Mouse (Mus musculus): ENCODE data around the gene Mrps2. TPM values are rescaled to one million over a fixed set of nuclear protein-coding genes. Genes with fewer than 3 reads are reported as not detected.

Mrps2 gene
- polyA plus RNA-seq, 1 experiment from 2014 or later: 73.0 TPM

Other genes starting within 250 kb of the Mrps2 start
- gene Ppp1r26, start 21.3 kb upstream of the Mrps2 start, polyA plus RNA-seq (2014; fragmentation: Nextera tagmentation; extraction: Ambion mirVana): 3.0 and 6.2 TPM in 2 replicates
- 0.37 and 0.53 TPM in 2 replicates for gene 1700007K13Rik, start 1.7 kb upstream of the Mrps2 start, polyA plus RNA-seq (2014; fragmentation: Nextera tagmentation; extraction: Ambion mirVana)
- 2.7 and 3.5 TPM in 2 replicates for gene Gbgt1, start 28.8 kb downstream of the Mrps2 start, polyA plus RNA-seq (2014; fragmentation: Nextera tagmentation; extraction: Ambion mirVana)
- gene Gm10134, start 38.0 kb downstream of the Mrps2 start, polyA plus RNA-seq (2014; fragmentation: Nextera tagmentation; extraction: Ambion mirVana): 2.7 and 9.9 TPM in 2 replicates
- 23.7 and 26.6 TPM in 2 replicates for gene Ralgds, start 45.1 kb downstream of the Mrps2 start, polyA plus RNA-seq (2014; fragmentation: Nextera tagmentation; extraction: Ambion mirVana)
- gene Cel, start 95.3 kb downstream of the Mrps2 start, polyA plus RNA-seq (2014; fragmentation: Nextera tagmentation; extraction: Ambion mirVana): not detected in 2 replicates
- 31.1 and 35.8 TPM in 2 replicates for gene Gtf3c5, start 115.7 kb downstream of the Mrps2 start, polyA plus RNA-seq (2014; fragmentation: Nextera tagmentation; extraction: Ambion mirVana)
- 0.45 and 0.49 TPM in 2 replicates for gene Gfi1b, start 153.9 kb downstream of the Mrps2 start, polyA plus RNA-seq (2014; fragmentation: Nextera tagmentation; extraction: Ambion mirVana)
- 14.8 and 22.2 TPM in 2 replicates for gene Tsc1, start 173.2 kb downstream of the Mrps2 start, polyA plus RNA-seq (2014; fragmentation: Nextera tagmentation; extraction: Ambion mirVana)
- gene Spaca9, start 231.7 kb downstream of the Mrps2 start, polyA plus RNA-seq (2014; fragmentation: Nextera tagmentation; extraction: Ambion mirVana): 4.0 and 4.9 TPM in 2 replicates
- 0.84 and 0.97 TPM in 2 replicates for gene Ak8, start 232.1 kb downstream of the Mrps2 start, polyA plus RNA-seq (2014; fragmentation: Nextera tagmentation; extraction: Ambion mirVana)